Mouse (Mus musculus) heart, postnatal 0 days (tissue): ENCODE data around the gene Tnnt3.

Experiments used
- CTCF ChIP-seq: IDR thresholded peaks from 2 replicates; pipeline ENCODE4 v1.5.1; 2016; ENCODE audit warnings: antibody characterized with exemption, control low read depth, low read depth
- EP300 ChIP-seq: IDR thresholded peaks from 2 replicates; pipeline ENCODE4 v1.6.1; 2016; ENCODE audit warnings: antibody characterized with exemption, low read depth

DNA sequence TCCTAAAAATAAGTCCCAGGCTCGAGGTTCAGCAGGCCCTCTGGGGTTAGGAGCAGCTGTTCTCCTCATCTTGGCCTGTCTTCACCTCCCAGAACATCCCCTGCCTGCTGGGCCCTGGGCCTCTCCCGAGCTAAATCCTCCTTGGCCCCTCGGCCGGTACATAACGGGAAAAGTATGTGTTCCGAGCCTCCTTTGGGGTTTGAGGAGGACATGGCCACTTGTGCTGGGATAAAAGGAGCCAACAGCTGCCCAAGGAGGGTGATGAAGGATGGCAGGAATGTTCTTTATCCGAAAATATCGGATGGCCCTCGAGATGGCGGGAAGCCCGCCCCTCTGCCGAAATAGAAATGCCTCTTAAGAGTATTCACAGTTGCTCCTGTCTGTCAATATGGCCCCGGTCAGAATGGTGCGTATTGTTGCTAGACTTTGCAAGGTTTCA, 52.3 kb downstream of the Tnnt3 start:
- TF ChIP-seq CTCF (no peak), EP300 (no peak)
